Mouse (Mus musculus) hindbrain, embryonic 16.5 days (tissue): ENCODE results near the gene Rasgrp1. TPM values are rescaled to one million over a fixed set of nuclear protein-coding genes. Genes with fewer than 3 reads are reported as not detected.

Experiments used
- ATAC-seq: fragments of 200-750 bp; cut with Nextera tagmentation; 2 replicates; pipeline ENCODE4 v1.8.0; 2017; ENCODE audit warnings: moderate TSS enrichment, moderate library complexity
- H3K27ac ChIP-seq: fragments of 300-500 bp; sonication (generic); 2 replicates; pipeline ENCODE4 v1.5.1; 2014; ENCODE audit warnings: low read depth, mild to moderate bottlenecking, control low read depth, low read length, moderate library complexity
- H3K27me3 ChIP-seq: fragments of 300-500 bp; sonication (generic); replicated peaks from 2 replicates; pipeline ENCODE4 v1.6.1; 2014; ENCODE audit warnings: low read length; ENCODE audit not compliant: control insufficient read depth, insufficient read depth
- H3K36me3 ChIP-seq: fragments of 300-500 bp; sonication (generic); 2 replicates; pipeline ENCODE4 v1.6.1; 2014; ENCODE audit warnings: mild to moderate bottlenecking, low read length, moderate library complexity, mixed read lengths; ENCODE audit not compliant: control insufficient read depth, insufficient read depth
- H3K4me1 ChIP-seq: fragments of 300-500 bp; sonication (generic); 2 replicates; pipeline ENCODE4 v1.6.1; 2014; ENCODE audit warnings: low read depth, low read length; ENCODE audit not compliant: control insufficient read depth, insufficient read depth
- H3K4me2 ChIP-seq: fragments of 300-500 bp; sonication (generic); 2 replicates; pipeline ENCODE4 v1.6.1; 2014; ENCODE audit warnings: mild to moderate bottlenecking, low read length, control low read depth, moderate library complexity
- H3K4me3 ChIP-seq: fragments of 300-500 bp; sonication (generic); 2 replicates; pipeline ENCODE4 v1.5.1; 2014; ENCODE audit warnings: mild to moderate bottlenecking, low read length, control low read depth, moderate library complexity
- H3K9ac ChIP-seq: fragments of 300-500 bp; sonication (generic); 2 replicates; pipeline ENCODE4 v1.6.1; 2014; ENCODE audit warnings: low read depth, mild to moderate bottlenecking, control low read depth, low read length, moderate library complexity
- H3K9me3 ChIP-seq: fragments of 300-500 bp; sonication (generic); 2 replicates; pipeline ENCODE4 v1.6.1; 2014; ENCODE audit warnings: mild to moderate bottlenecking, low read length, moderate library complexity; ENCODE audit not compliant: control insufficient read depth
- WGBS: fragments of 180-500 bp; shearing (Covaris S2); extraction: QIAGEN DNeasy Blood & Tissue Kit; methylation state at CpG from one replicate; pipeline ENCODE4 v1.1.7; 2014; 5-methylcytosine and 5-hydroxymethylcytosine counted together
- polyA plus RNA-seq: library from polyadenylated mRNA; unstranded; fragments of >200 nt; fragmentation: Nextera tagmentation; extraction: Ambion mirVana; gene quantifications from 2 replicates; pipeline ENCODE4 v1.2.1, GENCODE M21; 2015

The Rasgrp1 gene
- polyA plus RNA-seq, 1 experiment from 2014 or later: 2.5 TPM

DNA sequence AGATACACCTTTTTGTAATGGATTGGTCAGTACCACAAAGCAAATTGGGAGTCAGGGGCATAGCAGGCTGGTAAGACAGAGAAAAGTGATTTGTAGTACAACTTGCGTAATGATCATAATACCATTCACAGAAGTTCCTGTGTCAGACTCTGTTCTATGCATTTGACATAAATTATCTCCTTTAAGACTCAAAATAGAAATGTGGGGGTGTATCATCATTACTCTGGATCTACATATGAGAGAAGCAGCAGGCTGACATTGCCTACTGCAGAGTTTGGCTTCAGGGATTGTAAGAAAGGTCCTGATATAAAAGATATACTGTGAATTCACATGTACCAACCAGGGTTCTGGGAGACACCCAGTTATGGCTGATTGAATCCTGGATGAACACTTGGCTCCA lies 28.9 kb upstream of the Rasgrp1 start:
- no peak for ATAC-seq
- 100% methylated on average over 1 of the region's 1 CpGs for WGBS

DNA sequence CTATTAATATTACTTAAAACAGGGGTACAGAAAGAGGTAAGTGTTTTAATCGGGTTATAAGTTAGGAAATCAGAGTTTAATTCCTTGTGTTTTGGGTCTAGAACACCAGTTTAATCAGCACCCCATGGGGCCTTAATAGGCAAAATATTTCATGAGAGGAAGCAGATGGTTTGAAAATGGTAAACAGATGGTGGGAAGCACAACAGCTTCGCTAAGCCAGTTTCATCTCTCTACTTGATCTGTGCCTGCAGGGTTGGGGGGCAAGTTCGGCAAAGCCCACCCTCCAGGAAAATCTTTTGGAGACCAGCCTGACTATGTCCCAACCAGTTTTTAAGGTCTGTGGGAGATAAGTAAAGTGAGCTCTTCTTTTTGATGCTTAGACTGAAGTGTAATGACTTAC lies 23.7 kb upstream of the Rasgrp1 start:
- H3K4me3 ChIP-seq: no peak overlapping the region
- H3K4me1 ChIP-seq: no peaks in the 10 kb centered on the region
- peak; percentile 74; the same call in 1 of the 2 replicates for ATAC-seq
- no peaks in the 10 kb centered on the region for H3K36me3 ChIP-seq
- 53% methylated on average over 3 of the region's 3 CpGs for WGBS
- H3K27me3 ChIP-seq: no peaks in the 10 kb centered on the region
- no peaks in the 10 kb centered on the region for H3K9me3 ChIP-seq
- no peak overlapping the region for H3K27ac ChIP-seq
- H3K4me2 ChIP-seq: no peak overlapping the region
- no peak overlapping the region for H3K9ac ChIP-seq

More for the DNA sequence above, 28.9 kb upstream of the Rasgrp1 start:
- Histone ChIP-seq H3K36me3 (no peaks in the 10 kb centered on the region), H3K4me1 (no peaks in the 10 kb centered on the region), H3K9ac (no peak overlapping the region), H3K9me3 (no peaks in the 10 kb centered on the region), H3K4me2 (no peak overlapping the region), H3K27me3 (no peaks in the 10 kb centered on the region), H3K27ac (no peak overlapping the region), H3K4me3 (no peak overlapping the region)

DNA sequence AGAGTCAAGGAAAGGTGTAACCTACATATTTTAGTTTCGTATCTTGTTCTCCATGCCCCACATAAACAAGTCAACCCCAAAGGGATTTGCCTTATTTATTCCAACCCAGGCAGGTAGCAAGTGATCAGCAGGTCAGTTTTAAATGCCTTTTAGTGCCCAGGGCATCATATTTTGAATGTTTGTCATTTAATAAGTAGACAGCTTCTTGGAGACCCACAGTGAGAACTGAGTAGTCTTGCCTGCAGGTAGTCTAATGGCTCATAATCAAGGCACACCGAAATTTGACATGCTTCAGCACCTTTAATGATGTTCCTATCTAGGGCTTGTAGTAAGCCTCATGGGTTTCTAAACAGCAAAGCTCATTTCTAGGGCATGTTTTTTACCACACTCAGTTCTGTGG lies 21.3 kb upstream of the Rasgrp1 start:
- ATAC-seq: no peak
- Histone ChIP-seq H3K27me3 (no peaks in the 10 kb centered on the region), H3K4me1 (no peaks in the 10 kb centered on the region), H3K9me3 (no peaks in the 10 kb centered on the region), H3K4me3 (no peak overlapping the region), H3K9ac (no peak overlapping the region), H3K4me2 (no peak overlapping the region), H3K27ac (no peak overlapping the region), H3K36me3 (no peaks in the 10 kb centered on the region)
- 86% methylated on average over 2 of the region's 2 CpGs for WGBS

DNA sequence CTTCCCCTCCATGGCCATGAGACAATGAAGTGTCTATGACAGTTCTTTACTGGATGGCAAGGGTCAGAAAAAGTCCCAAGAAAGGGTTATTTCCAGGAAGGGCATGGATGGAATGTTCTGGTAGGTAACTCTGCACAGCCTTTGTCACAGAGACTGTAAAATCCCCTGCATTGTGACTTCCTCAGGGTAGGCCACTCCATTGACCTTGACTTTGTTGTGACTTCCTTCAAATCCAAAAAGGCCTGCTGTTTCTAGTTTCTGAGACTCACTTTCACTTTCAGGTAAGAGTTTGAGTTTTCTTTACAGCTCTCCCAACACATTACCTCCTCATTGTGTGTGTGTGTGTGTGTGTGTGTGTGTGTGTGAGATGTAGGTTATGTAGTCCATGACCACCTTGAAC lies 15.1 kb upstream of the Rasgrp1 start:
- H3K27me3 ChIP-seq: no peaks in the 10 kb centered on the region
- ATAC-seq: no peak

DNA sequence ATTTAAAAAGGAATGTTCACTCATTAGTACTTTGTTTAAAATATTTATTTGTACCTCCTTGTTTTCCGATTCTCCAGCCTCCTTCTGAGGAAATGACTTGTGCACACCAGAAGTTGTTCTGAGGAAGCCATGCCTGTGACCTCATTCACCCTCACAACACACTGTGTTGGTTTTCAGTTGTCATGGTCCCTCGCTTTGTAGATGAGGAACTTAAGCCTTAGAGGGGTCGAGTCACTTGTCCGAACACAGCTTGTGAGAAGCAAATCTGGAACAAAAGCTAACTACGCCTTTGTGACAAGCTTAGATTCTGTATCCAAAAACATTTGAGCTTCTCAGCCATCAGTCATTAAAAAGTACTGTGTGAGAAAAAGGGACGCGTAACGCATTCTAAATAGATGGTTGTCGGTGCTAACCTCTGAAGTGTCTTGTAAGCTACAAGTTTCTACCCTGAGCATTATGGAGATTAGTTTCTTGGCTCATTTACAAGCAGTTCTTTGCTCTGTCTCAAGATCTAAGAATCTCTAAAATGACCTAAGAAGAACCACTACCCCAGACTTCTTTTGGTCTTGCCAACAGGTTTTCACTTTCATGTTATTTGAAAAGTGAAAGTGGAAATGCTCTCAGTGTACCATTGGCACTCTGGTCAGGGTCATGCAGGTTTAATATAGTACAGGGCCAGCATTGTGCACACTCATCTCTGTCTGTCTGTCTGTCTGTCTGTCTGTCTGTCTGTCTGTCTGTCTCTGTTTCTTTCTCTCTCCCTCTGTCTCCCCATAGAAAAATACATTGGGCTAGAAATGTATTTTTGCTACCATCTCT lies 9.7 kb upstream of the Rasgrp1 start:
- no peaks in the 10 kb centered on the region for H3K9me3 ChIP-seq
- no peak overlapping the region for H3K4me2 ChIP-seq
- no peaks in the 10 kb centered on the region for H3K27me3 ChIP-seq
- H3K4me1 ChIP-seq: no peaks in the 10 kb centered on the region
- WGBS: 57% methylated on average over 9 of the region's 9 CpGs
- H3K9ac ChIP-seq: no peak overlapping the region
- H3K36me3 ChIP-seq: no peaks in the 10 kb centered on the region
- peak; percentile 48; the same call in 1 of the 2 replicates for ATAC-seq
- no peak overlapping the region for H3K27ac ChIP-seq
- no peak overlapping the region for H3K4me3 ChIP-seq

More for the DNA sequence above, 15.1 kb upstream of the Rasgrp1 start:
- Histone ChIP-seq H3K9ac (no peak overlapping the region), H3K36me3 (no peaks in the 10 kb centered on the region), H3K4me3 (no peak overlapping the region), H3K4me2 (no peak overlapping the region), H3K9me3 (no peaks in the 10 kb centered on the region), H3K4me1 (no peaks in the 10 kb centered on the region), H3K27ac (no peak overlapping the region)

DNA sequence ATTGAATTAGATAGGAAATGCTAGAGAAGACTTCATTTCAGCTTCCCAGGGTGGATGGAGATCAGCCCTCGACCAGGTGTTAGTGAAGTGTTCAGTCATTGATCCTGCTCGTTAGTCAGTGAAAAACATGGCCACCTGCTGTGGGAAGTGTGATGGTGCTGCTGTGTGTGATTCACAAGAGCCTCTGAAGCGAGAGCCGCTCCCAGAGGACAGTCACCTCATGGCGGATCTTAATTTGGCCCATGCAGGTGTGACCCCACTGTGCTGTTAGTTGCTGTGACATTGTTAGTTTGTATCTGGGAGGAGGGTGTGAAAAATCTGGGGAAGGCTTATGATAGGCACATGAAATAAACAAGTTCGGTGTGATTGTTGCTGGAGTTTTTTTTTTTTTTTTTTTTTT lies 7.3 kb upstream of the Rasgrp1 start:
- 59% methylated on average over 6 of the region's 6 CpGs for WGBS

DNA sequence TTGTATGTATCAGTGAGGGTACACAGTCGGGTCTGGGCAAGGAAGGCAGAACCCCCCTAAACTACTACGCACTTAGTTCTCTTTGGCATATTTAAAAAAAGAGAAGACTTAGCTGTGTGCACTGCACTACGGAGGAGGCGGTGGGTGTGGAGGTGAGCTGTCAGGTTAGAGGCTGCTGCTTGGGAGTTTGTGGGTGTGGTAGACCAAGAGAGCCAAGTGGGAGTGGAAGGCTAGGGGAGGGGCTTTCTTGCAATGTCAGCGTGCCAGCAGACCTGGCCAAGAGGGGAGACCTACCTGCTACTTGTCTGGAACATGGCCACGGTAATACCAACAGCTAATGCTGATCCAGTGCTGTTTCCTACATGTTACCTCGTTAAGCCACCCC lies 431 bp upstream of the Rasgrp1 start:
- H3K4me2 ChIP-seq: peak overlapping the region; percentile 99
- no peak overlapping the region for H3K4me3 ChIP-seq
- peaks cover 2% of the 10 kb centered on the region for H3K27me3 ChIP-seq
- no peaks in the 10 kb centered on the region for H3K36me3 ChIP-seq
- H3K27ac ChIP-seq: no peak overlapping the region
- no peaks in the 10 kb centered on the region for H3K9me3 ChIP-seq
- H3K4me1 ChIP-seq: peaks cover 10% of the 10 kb centered on the region
- no peak overlapping the region for H3K9ac ChIP-seq
- WGBS: 33% methylated on average over 7 of the region's 7 CpGs
- 0 out of 2 replicates have a peak, but pooled peaks have one; percentile 41 for ATAC-seq

More for the DNA sequence above, 7.3 kb upstream of the Rasgrp1 start:
- ATAC-seq: no peak
- H3K9ac ChIP-seq: no peak overlapping the region
- no peak overlapping the region for H3K27ac ChIP-seq
- H3K4me3 ChIP-seq: no peak overlapping the region
- no peaks in the 10 kb centered on the region for H3K27me3 ChIP-seq
- H3K9me3 ChIP-seq: no peaks in the 10 kb centered on the region
- no peaks in the 10 kb centered on the region for H3K4me1 ChIP-seq
- H3K4me2 ChIP-seq: no peak overlapping the region
- no peaks in the 10 kb centered on the region for H3K36me3 ChIP-seq

DNA sequence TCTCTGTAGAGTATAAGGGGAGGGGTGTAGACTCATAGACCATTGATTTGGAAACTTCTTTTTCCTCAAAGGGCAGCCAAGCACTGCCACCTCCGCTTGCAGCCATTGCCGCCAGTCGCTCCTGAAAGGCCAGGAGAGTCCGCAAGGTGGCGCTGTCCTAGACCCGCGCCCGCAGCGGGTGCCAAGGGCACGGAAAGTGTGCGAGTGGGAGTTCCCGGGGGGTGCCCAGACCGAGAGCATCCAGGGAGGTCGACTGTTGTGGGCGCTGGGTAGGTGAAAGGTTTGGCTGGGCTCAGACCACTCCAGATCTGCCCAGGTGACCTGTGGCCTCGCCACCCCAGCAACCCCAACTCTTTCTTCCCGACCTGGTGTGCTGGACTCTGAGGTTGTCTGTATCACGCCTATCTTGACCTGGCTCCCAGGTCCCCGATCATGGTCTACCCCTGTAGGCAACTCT lies 683 bp downstream of the Rasgrp1 start:
- Histone ChIP-seq H3K4me3 (peak overlapping the region; percentile 63), H3K4me1 (peaks cover 10% of the 10 kb centered on the region), H3K4me2 (peak overlapping the region; percentile 99), H3K9ac (peak overlapping the region; percentile 64), H3K27me3 (peaks cover 2% of the 10 kb centered on the region), H3K9me3 (no peaks in the 10 kb centered on the region), H3K27ac (no peak overlapping the region), H3K36me3 (no peaks in the 10 kb centered on the region)
- ATAC-seq: peak; percentile 68
- 1% methylated on average over 19 of the region's 19 CpGs for WGBS

DNA sequence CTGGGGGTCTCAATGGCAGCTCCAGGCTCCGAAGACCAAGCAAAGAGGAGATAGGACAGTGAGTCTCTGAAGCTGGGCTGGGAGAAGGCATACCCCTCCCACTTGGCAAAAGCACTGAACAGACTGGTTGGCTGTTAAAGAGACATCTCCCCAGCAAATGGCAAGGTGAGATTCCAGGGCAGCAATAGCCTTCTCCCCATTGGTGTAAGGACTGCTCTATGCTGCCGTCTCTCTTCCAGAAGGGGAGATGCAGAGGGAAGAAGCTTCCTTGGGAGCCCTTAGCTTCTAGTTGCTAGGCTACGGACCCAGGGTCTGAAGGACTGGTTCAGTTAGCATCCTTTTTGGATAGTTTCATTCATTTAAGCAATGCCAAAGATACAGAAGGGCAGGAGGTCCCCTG lies 4.3 kb downstream of the Rasgrp1 start:
- Histone ChIP-seq H3K9ac (no peak overlapping the region), H3K27me3 (peaks cover 2% of the 10 kb centered on the region), H3K36me3 (no peaks in the 10 kb centered on the region), H3K9me3 (no peaks in the 10 kb centered on the region), H3K4me2 (no peak overlapping the region), H3K4me3 (no peak overlapping the region), H3K27ac (no peak overlapping the region), H3K4me1 (peaks cover 10% of the 10 kb centered on the region)
- no peak for ATAC-seq
- WGBS: 54% methylated on average over 3 of the region's 3 CpGs
